Mouse (Mus musculus) olfactory bulb, adult 2 months (tissue): ENCODE measurements at regions not wholly inside any gene's neighbourhood (a gene's known extent, or its start where the extent isn't known, plus 50 kb on each side); places are given as distances from the start of the nearest gene placed in this dataset.

Source experiments
- CTCF ChIP-seq: fragments of 200-500 bp; IDR thresholded peaks from 2 replicates; pipeline ENCODE4 v1.5.1; 2012; ENCODE audit warnings: low read depth, mild to moderate bottlenecking, low read length, moderate library complexity; ENCODE audit not compliant: insufficient read depth
- POLR2A ChIP-seq: fragments of 200-500 bp; IDR thresholded peaks from 2 replicates; pipeline ENCODE4 v1.6.1; 2012; ENCODE audit warnings: mild to moderate bottlenecking, low read depth, low read length, moderate library complexity; ENCODE audit not compliant: insufficient read depth

- no peak for TF ChIP-seq POLR2A
- TF ChIP-seq CTCF, result no peak
Measured at GRCm38 (mm10) chr1:152169508-152169907, 79.6 kb upstream of the 1700025G04Rik start.
